Mouse (Mus musculus) MEL-GATA-1-ER (cell line): ENCODE data around the gene Arf4.
A peak's percentile ranks its signal among the peaks of the same experiment; 100 is the strongest.

Source experiments
- DNase-seq: peaks from one replicate; pipeline ENCODE4 v3.0.0-alpha.2; 2012; ENCODE audit warnings: low read depth; ENCODE audit errors: extremely low read depth

The Arf4 gene

GRCm38 (mm10) chr14:26637851-26638707 lies at the start of gene Arf4:
Gene Arf4 (plus strand): TSS chr14:26638074.
- peak; percentile 97 for DNase-seq

- DNase-seq, result no peak
Measured at GRCm38 (mm10) chr14:26591353-26591752, 46.5 kb upstream of the Arf4 start.

- no peak for DNase-seq
Measured at GRCm38 (mm10) chr14:26593281-26593895, 44.5 kb upstream of the Arf4 start.

- peak; percentile 52 for DNase-seq
Measured at GRCm38 (mm10) chr14:26595167-26595566, 42.7 kb upstream of the Arf4 start.

- peak; percentile 72 for DNase-seq
Measured at GRCm38 (mm10) chr14:26595695-26596365, 42.0 kb upstream of the Arf4 start.

GRCm38 (mm10) chr14:26605354-26605753 lies 32.5 kb upstream of the Arf4 start:
- DNase-seq, result no peak

- peak; percentile 28 for DNase-seq
Measured at GRCm38 (mm10) chr14:26609674-26610073, 28.2 kb upstream of the Arf4 start.

- peak; percentile 61 for DNase-seq
Measured at GRCm38 (mm10) chr14:26610689-26611088, 27.2 kb upstream of the Arf4 start.

- no peak for DNase-seq
Measured at GRCm38 (mm10) chr14:26625301-26625700, 12.6 kb upstream of the Arf4 start.

GRCm38 (mm10) chr14:26626605-26627140 lies 11.2 kb upstream of the Arf4 start:
- DNase-seq, result peak; percentile 56

- DNase-seq, result no peak
Measured at GRCm38 (mm10) chr14:26637025-26637850, 636 bp upstream of the Arf4 start.

- DNase-seq, result no peak
Measured at GRCm38 (mm10) chr14:26638708-26639084, 822 bp downstream of the Arf4 start.

- DNase-seq, result no peak
Measured at GRCm38 (mm10) chr14:26639251-26639650, 1.4 kb downstream of the Arf4 start.

GRCm38 (mm10) chr14:26639961-26640360 lies 2.1 kb downstream of the Arf4 start:
- no peak for DNase-seq

- DNase-seq, result no peak
Measured at GRCm38 (mm10) chr14:26643006-26643624, 5.2 kb downstream of the Arf4 start.

- DNase-seq, result no peak
Measured at GRCm38 (mm10) chr14:26645989-26646650, 8.2 kb downstream of the Arf4 start.

GRCm38 (mm10) chr14:26647811-26648210 lies 9.9 kb downstream of the Arf4 start:
- no peak for DNase-seq

- DNase-seq, result no peak
Measured at GRCm38 (mm10) chr14:26651901-26652300, 14.0 kb downstream of the Arf4 start.

- no peak for DNase-seq
Measured at GRCm38 (mm10) chr14:26658178-26658577, 20.3 kb downstream of the Arf4 start.

GRCm38 (mm10) chr14:26660233-26660632 lies 22.4 kb downstream of the Arf4 start:
- DNase-seq, result no peak
